Mouse (Mus musculus): Measurements from ENCODE around the gene Cep57l1.
"Not testable (repeated sequence)": the region's sequence is repeated elsewhere in the genome, so short reads cannot be mapped to it uniquely, and the experiment has no call there.

The Cep57l1 gene

GRCm38 (mm10) chr10:41809771-41810563 is at the start of gene Cep57l1, which contains the start of gene Sesn1:
Cep57l1 (minus strand) TSS chr10:41809871.
Sesn1 (plus strand) TSS chr10:41809935.
- DNase-seq (ENCODE audit: low read depth in 2 of 2, low spot score in 2 of 2) = peak; percentile 84 to 87

- no peak for DNase-seq (ENCODE audit: low read depth in 2 of 2, low spot score in 2 of 2)
Measured at GRCm38 (mm10) chr10:41848721-41849120, 39.0 kb upstream of the Cep57l1 start.

GRCm38 (mm10) chr10:41847737-41848136 is 38.1 kb upstream of the Cep57l1 start:
- DNase-seq (ENCODE audit: low read depth in 2 of 2, low spot score in 2 of 2) = no peak

- no peak for DNase-seq (ENCODE audit: low read depth in 2 of 2, low spot score in 2 of 2)
Measured at GRCm38 (mm10) chr10:41838911-41839310, 29.2 kb upstream of the Cep57l1 start.

GRCm38 (mm10) chr10:41834131-41834530 is 24.5 kb upstream of the Cep57l1 start:
- DNase-seq (ENCODE audit: low read depth in 2 of 2, low spot score in 2 of 2) = peak in 1 of 2 experiments; percentile 8

- no peak for DNase-seq (ENCODE audit: low read depth in 2 of 2, low spot score in 2 of 2)
Measured at GRCm38 (mm10) chr10:41832191-41832590, 22.5 kb upstream of the Cep57l1 start.

- DNase-seq (ENCODE audit: low read depth in 2 of 2, low spot score in 2 of 2) = peak; percentile 49 to 70
Measured at GRCm38 (mm10) chr10:41830851-41831522, 21.3 kb upstream of the Cep57l1 start.

GRCm38 (mm10) chr10:41830445-41830844 is 20.8 kb upstream of the Cep57l1 start:
- no peak for DNase-seq (ENCODE audit: low read depth in 2 of 2, low spot score in 2 of 2)

- no peak for DNase-seq (ENCODE audit: low read depth in 2 of 2, low spot score in 2 of 2)
Measured at GRCm38 (mm10) chr10:41829980-41830379, 20.3 kb upstream of the Cep57l1 start.

- no peak for DNase-seq (ENCODE audit: low read depth in 2 of 2, low spot score in 2 of 2)
Measured at GRCm38 (mm10) chr10:41829191-41829590, 19.5 kb upstream of the Cep57l1 start.

- no peak for DNase-seq (ENCODE audit: low read depth in 2 of 2, low spot score in 2 of 2)
Measured at GRCm38 (mm10) chr10:41827784-41828183, 18.1 kb upstream of the Cep57l1 start.

- no peak for DNase-seq (ENCODE audit: low read depth in 2 of 2, low spot score in 2 of 2)
Measured at GRCm38 (mm10) chr10:41826526-41827116, 16.9 kb upstream of the Cep57l1 start.

- DNase-seq (ENCODE audit: low read depth in 2 of 2, low spot score in 2 of 2) = no peak
Measured at GRCm38 (mm10) chr10:41825996-41826395, 16.3 kb upstream of the Cep57l1 start.

GRCm38 (mm10) chr10:41825041-41825440 is 15.4 kb upstream of the Cep57l1 start:
- DNase-seq (ENCODE audit: low read depth in 2 of 2, low spot score in 2 of 2) = no peak

- DNase-seq (ENCODE audit: low read depth in 2 of 2, low spot score in 2 of 2) = no peak
Measured at GRCm38 (mm10) chr10:41823916-41824315, 14.2 kb upstream of the Cep57l1 start.

GRCm38 (mm10) chr10:41823282-41823675 is 13.6 kb upstream of the Cep57l1 start:
- DNase-seq (ENCODE audit: low read depth in 2 of 2, low spot score in 2 of 2) = not testable (repeated sequence)

- no peak for DNase-seq (ENCODE audit: low read depth in 2 of 2, low spot score in 2 of 2)
Measured at GRCm38 (mm10) chr10:41822573-41823281, 13.1 kb upstream of the Cep57l1 start.

- DNase-seq (ENCODE audit: low read depth in 2 of 2, low spot score in 2 of 2) = no peak
Measured at GRCm38 (mm10) chr10:41821171-41821570, 11.5 kb upstream of the Cep57l1 start.

GRCm38 (mm10) chr10:41820401-41820800 is 10.7 kb upstream of the Cep57l1 start:
- DNase-seq (ENCODE audit: low read depth in 2 of 2, low spot score in 2 of 2) = no peak

- DNase-seq (ENCODE audit: low read depth in 2 of 2, low spot score in 2 of 2) = no peak
Measured at GRCm38 (mm10) chr10:41819307-41819706, 9.6 kb upstream of the Cep57l1 start.

GRCm38 (mm10) chr10:41818733-41819070 is 9.0 kb upstream of the Cep57l1 start:
- DNase-seq (ENCODE audit: low read depth in 2 of 2, low spot score in 2 of 2) = not testable (repeated sequence)

All from CD8-positive naive resting alpha-beta T cell, adult 2 months (primary cell).